Mouse (Mus musculus): ENCODE measurements around the gene Olfr1467.

Gene Olfr1467

DNA sequence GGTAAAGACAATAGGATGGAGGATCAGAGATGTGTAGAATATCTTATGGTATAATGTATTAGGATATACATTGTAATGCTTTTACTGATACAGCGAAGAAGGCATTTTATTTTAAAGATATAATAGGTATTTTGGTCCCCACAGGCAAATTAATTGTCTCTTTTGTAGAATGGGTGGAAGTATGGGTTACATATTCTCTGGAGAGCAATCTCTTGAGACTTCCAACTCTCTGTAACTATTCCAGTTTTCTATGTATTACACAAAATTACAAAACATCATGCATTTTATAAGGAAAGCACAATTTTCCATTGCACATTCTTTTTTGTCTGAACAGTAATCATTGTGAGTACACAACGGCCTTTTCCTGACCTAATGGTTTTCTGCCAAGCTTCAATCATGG lies at the start of gene Olfr1467:
TSS of gene Olfr1467 (plus strand) at position 301 of the 400 bp plus-strand sequence.
- no peak for DNase-seq (ENCODE audit: extremely low spot score, low spot score)

DNA sequence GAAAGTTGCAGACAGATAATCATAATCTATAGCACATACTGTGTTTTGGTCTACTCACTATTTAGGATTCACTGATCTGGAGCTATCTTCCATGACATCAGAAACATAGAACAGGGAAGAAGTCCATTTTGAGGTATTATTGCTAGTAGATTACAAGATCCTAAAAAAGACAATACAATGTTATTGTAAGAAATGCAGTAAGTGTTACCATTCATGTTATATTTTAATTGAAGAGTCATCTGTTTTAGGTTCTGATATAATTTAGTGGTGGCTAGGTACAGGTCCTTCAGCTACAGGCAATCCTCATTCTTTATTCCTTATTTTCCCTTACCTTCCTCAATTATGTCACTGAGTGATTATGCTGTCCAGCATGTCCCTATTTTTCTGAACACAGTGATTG lies 46.6 kb upstream of the Olfr1467 start, which contains the start of gene Olfr1465:
TSS of gene Olfr1465 (minus strand) at position 101 of the 400 bp plus-strand sequence.
- DNase-seq (ENCODE audit: extremely low spot score, low spot score), result no peak

DNA sequence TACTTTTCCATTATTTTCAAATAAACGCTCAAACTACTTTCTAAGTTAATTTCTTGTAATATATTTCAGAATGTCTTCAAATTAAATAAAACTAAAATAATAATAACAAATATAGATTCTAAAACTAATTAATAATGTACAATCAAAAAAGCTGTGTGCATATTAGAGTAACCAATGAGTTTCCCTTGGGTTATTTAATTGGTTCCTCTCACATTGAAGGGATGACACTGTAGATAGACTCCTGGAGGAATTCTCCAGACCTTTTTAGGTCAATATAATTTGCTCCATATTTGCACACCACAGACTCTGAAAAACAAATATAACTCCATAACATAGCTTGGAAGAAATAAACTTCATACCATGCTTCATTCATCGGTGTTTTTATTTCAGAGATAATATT lies 23.5 kb upstream of the Olfr1467 start, which contains the start of gene Olfr1466:
TSS of gene Olfr1466 (plus strand) at position 301 of the 400 bp plus-strand sequence.
- DNase-seq (ENCODE audit: extremely low spot score, low spot score), result no peak

DNA sequence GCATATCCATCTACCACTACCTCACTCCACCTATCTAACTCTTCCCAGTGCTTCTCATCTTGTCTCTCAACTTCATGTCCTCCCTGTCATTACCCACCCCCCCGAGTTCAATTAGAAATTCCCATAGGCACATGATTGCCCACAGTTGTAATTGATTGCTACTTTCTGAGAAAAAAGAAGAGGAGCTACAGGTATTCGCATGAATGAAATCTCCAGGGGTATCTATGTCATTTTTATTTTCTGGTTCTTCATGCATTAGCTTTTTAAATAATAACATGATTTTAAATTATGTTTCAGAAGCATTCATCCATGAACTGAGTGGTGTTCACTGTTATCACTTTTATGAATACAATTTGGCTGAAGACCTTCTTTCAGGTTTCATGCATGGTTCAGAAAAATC lies 45.5 kb downstream of the Olfr1467 start, which contains the start of gene Olfr1469:
TSS of gene Olfr1469 (plus strand) at position 301 of the 400 bp plus-strand sequence.
- DNase-seq (ENCODE audit: extremely low spot score, low spot score), result no peak
